Mouse (Mus musculus) small intestine, adult 2 months (tissue): ENCODE measurements around the gene Cd22. TPM values are rescaled to one million over a fixed set of nuclear protein-coding genes. Genes with fewer than 3 reads are reported as not detected.

Experiments used
- H3K27ac ChIP-seq: fragments of 200-500 bp; 2 replicates; pipeline ENCODE4 v1.5.1; 2012; ENCODE audit warnings: low read depth, low read length, control low read depth, inconsistent platforms; ENCODE audit not compliant: insufficient read depth
- H3K27me3 ChIP-seq: fragments of 200-500 bp; 2 replicates; pipeline ENCODE4 v1.6.1; 2012; ENCODE audit warnings: mild to moderate bottlenecking, moderate library complexity, low read length, inconsistent platforms; ENCODE audit not compliant: control insufficient read depth, insufficient read depth
- H3K36me3 ChIP-seq: fragments of 200-500 bp; 2 replicates; pipeline ENCODE4 v1.6.1; 2012; ENCODE audit warnings: mild to moderate bottlenecking, low read length, control low read depth, inconsistent platforms; ENCODE audit not compliant: control insufficient read depth, insufficient read depth
- H3K4me1 ChIP-seq: fragments of 200-500 bp; 2 replicates; pipeline ENCODE4 v1.6.1; 2012; ENCODE audit warnings: low read length, inconsistent platforms, mixed read lengths; ENCODE audit not compliant: control insufficient read depth, insufficient read depth, insufficient read length
- H3K4me3 ChIP-seq: fragments of 200-500 bp; 2 replicates; pipeline ENCODE4 v1.5.1; 2012; ENCODE audit warnings: low read depth, mild to moderate bottlenecking, control low read depth, inconsistent platforms, low read length, moderate library complexity
- CTCF ChIP-seq: fragments of 200-500 bp; IDR thresholded peaks from 2 replicates; pipeline ENCODE4 v1.5.1; 2012; ENCODE audit warnings: low read depth, mild to moderate bottlenecking, control low read depth, inconsistent platforms, low read length, moderate library complexity, mixed read lengths; ENCODE audit not compliant: insufficient replicate concordance, insufficient read length; ENCODE audit errors: extremely low read depth
- POLR2A ChIP-seq: fragments of 200-500 bp; IDR thresholded peaks from 2 replicates; pipeline ENCODE4 v1.6.1; 2012; ENCODE audit warnings: low read depth, mild to moderate bottlenecking, control low read depth, inconsistent platforms, low read length, moderate library complexity
- WGBS: fragments of 180-500 bp; shearing (Covaris S2); methylation state at CpG from one replicate; pipeline ENCODE4 v1.1.7; 2018; 5-methylcytosine and 5-hydroxymethylcytosine counted together
- polyA plus RNA-seq: library from polyadenylated mRNA; depleted of rRNA; stranded (reverse); fragments of >200 nt; gene quantifications from 2 replicates; pipeline ENCODE4 v1.2.3, GENCODE M21; 2012

Cd22 gene
- polyA plus RNA-seq, 1 experiment: 9.2 TPM

DNA sequence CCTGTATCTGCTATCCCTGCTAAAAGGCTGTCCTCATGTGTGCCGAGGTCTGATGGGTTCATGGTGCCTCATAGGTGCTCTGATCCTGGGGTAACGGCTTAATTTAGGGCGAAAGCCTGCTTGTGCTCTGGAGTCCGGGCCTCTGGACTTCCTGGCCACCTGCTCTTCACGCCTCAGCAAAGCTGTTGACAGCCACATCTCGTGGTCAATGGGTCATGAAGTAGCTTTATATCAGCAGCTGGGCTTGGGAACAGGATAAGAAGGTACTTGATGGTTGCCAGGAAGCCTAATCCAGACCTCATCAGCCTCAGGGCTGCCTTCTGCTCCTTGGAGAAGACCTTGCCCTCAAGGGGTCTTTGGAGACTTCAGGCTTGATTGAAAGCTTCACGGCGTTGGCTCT is 16.8 kb downstream of the Cd22 start:
- Histone ChIP-seq H3K4me1 (no peaks in the 10 kb centered on the region; the same call in 1 of the 2 replicates), H3K27me3 (no peaks in the 10 kb centered on the region), H3K36me3 (no peaks in the 10 kb centered on the region), H3K27ac (no peak overlapping the region), H3K4me3 (no peak overlapping the region)
- 64% methylated on average over 8 of the region's 8 CpGs for WGBS
- no peak for TF ChIP-seq POLR2A
- TF ChIP-seq CTCF: no peak

DNA sequence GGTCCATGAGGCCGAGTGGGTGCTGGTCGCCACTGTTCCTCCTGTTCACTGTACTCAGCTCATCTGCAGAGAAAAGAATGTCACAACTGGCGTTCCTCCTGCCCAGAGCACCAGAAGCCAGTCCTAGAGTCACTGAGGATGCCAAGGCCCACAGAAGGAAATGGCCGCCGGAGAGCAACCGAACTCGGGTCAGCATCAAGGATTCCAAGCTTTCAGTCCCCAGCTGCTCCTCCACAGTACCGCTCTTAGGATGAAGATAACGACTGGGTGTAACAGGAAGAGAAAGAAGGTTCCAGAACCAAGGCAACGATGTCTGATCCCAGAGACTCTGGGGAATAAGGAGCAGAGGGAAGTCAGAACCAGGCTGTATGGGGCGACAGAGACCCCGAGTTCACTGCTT is 18.7 kb downstream of the Cd22 start, which contains the start of gene Ffar1:
Ffar1 (minus strand) TSS at position 101 of the 400 bp plus-strand sequence.
- TF ChIP-seq CTCF: no peak
- no peak for TF ChIP-seq POLR2A
- 72% methylated on average over 12 of the region's 12 CpGs for WGBS
- H3K27ac ChIP-seq: no peak within 1 kb of the TSS
- H3K27me3 ChIP-seq: no peaks in the 10 kb centered on the region
- H3K4me3 ChIP-seq: no peak within 1 kb of the TSS
- H3K36me3 ChIP-seq: no peaks in the 10 kb centered on the region
- H3K4me1 ChIP-seq: no peaks in the 10 kb centered on the region; the same call in 1 of the 2 replicates

DNA sequence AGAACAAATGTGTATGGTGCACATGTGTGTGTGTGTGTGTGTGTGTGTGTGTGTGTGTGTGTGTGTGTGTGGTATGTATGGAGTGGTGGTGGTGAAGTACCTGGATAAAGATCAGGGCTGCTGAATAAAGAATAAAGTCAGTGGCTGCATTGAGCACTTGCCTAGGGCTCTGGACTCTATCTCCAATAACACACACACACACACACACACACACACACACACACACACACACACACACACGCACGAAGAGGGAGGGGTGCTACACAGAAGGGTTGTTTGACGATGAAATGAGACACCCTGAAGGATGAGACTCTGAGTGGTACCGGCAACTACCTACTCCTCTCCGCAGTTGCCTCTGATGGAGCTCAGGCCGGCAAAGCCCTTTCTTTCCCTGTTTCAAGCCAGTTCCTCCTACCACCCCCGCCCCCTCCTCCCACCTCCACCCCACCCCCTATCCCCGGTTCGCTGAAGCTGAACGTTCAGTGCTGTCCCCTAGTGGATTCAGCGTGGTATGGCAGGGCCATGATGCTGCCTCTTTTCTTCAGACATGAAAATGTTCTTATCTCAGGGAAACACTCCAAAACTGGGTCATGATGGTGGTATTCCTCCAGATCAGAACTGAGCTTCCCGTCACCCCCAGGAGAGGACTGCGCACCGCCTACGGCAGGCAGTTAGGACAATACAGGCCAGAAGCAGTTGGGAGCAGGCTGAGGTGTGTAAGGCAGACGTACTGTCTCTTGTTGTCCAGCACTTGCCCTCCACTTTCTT is 20.3 kb downstream of the Cd22 start:
- H3K4me1 ChIP-seq: no peaks in the 10 kb centered on the region; the same call in 1 of the 2 replicates
- H3K4me3 ChIP-seq: no peak overlapping the region
- WGBS: 10% methylated on average over 16 of the region's 16 CpGs
- H3K27ac ChIP-seq: no peak overlapping the region
- TF ChIP-seq CTCF (peak; percentile 83; the same call in 1 of the 2 replicates), POLR2A (no peak)
- H3K27me3 ChIP-seq: no peaks in the 10 kb centered on the region
- no peaks in the 10 kb centered on the region for H3K36me3 ChIP-seq

DNA sequence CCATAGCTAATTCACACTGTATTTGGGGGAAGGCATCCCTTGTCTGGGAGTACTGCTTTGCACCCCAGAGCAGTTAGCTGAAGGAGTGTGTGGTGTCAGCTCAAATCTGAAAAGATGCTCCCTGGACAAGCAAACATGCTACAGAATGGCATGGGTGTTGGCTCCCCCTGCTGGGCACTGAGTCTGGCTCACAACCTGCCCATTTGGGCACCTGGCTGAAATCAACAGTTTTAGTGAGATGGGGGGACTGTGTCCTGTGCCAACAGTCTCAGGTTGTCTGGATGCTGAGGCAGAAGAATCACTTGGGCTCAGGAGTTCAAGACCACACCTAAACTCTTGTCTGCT is 20.9 kb downstream of the Cd22 start:
- H3K36me3 ChIP-seq: no peaks in the 10 kb centered on the region
- no peaks in the 10 kb centered on the region for H3K27me3 ChIP-seq
- no peaks in the 10 kb centered on the region; the same call in 1 of the 2 replicates for H3K4me1 ChIP-seq
- TF ChIP-seq POLR2A (no peak), CTCF (peak; percentile 86; the same call in 1 of the 2 replicates)
- no peak overlapping the region for H3K27ac ChIP-seq
- H3K4me3 ChIP-seq: no peak overlapping the region

DNA sequence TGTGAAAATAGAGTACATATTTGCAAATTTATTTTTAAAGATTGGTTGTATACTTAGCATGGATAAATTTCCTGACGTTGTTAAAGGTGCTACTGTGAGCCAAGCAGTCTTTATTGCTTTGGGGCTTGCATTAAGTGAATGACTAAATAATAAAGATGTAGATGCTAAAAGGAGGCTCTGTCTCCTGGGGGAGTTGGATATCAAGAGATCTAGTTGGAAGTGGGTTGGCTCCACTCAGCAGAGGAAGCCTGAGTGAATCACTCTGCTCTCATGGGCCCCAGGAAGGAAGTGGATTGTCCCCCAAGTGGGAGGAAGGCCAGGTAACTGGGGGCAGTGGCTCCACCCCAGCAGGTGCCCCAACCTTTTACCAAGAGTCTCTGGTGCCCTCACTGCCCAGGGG is 22.4 kb downstream of the Cd22 start:
- TF ChIP-seq CTCF (no peak), POLR2A (no peak)
- H3K27ac ChIP-seq: no peak overlapping the region
- no peak overlapping the region for H3K4me3 ChIP-seq
- no peaks in the 10 kb centered on the region for H3K27me3 ChIP-seq
- H3K4me1 ChIP-seq: no peaks in the 10 kb centered on the region; the same call in 1 of the 2 replicates
- WGBS: 54% methylated on average over 1 of the region's 1 CpGs
- H3K36me3 ChIP-seq: no peaks in the 10 kb centered on the region

DNA sequence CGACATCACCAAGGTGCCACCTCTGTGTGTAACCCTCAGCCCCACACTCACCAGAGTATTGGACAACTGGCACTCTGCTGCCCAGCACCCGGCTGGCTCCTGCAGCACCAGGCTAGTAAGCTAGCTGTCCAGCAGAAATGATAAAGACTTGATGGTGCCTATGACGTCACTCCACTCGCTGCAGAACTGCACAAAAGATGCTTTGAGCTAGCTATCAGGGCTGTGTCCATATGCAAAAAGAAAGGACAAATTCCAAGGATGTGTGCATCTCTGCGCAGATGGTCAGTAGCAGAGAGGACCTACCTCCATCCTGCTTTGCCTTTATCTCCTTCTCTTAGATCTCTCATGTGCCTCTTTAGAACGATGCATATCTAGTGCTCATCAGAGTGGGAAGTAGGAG is 24.1 kb downstream of the Cd22 start, which contains the start of gene Ffar3:
Ffar3 (minus strand) TSS at position 101 of the 400 bp plus-strand sequence.
- 53% methylated on average over 6 of the region's 6 CpGs for WGBS
- Histone ChIP-seq H3K4me3 (no peak within 1 kb of the TSS), H3K27me3 (no peaks in the 10 kb centered on the region), H3K27ac (no peak within 1 kb of the TSS), H3K36me3 (no peaks in the 10 kb centered on the region), H3K4me1 (no peaks in the 10 kb centered on the region; the same call in 1 of the 2 replicates)
- no peak for TF ChIP-seq POLR2A
- TF ChIP-seq CTCF: no peak

DNA sequence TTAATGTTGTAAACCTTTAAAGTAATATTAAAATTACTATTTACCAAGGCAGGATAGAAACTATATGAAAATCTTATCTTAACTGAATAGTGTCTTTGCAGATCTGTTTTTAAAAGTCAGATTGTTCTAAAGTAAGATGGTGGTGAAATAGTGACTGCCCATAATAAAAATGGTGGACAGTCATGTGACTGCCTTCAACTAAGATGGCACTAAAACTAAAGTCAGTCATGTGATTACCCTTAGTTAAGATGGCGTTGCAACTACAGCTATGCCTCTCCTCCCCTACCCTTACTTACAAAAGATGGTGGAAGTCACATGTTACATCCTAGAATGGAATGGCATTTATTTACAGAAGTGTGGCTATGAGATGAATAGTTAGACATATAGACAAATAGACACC is 28.7 kb downstream of the Cd22 start:
- Histone ChIP-seq H3K36me3 (no peaks in the 10 kb centered on the region), H3K4me1 (no peaks in the 10 kb centered on the region; the same call in 1 of the 2 replicates), H3K27me3 (no peaks in the 10 kb centered on the region), H3K4me3 (no peak overlapping the region), H3K27ac (no peak overlapping the region)
- 90% methylated on average over 1 of the region's 1 CpGs for WGBS
- TF ChIP-seq CTCF (no peak), POLR2A (no peak)
